Mouse (Mus musculus): Measurements from ENCODE around the gene Tcf7l2. TPM values are rescaled to one million over a fixed set of nuclear protein-coding genes. Genes with fewer than 3 reads are reported as not detected.

Gene Tcf7l2
- total and polyA plus RNA-seq, 3 experiments: not detected

GRCm38 (mm10) chr19:55953207-55953606, 211.6 kb downstream of the Tcf7l2 start:
- H3K27ac ChIP-seq (ENCODE audit: insufficient read depth, low read depth): no peak overlapping the region
- H3K79me2 ChIP-seq (replicated peaks; ENCODE audit: control insufficient read depth, extremely low read depth, insufficient read depth, poor library complexity, severe bottlenecking): no peaks in the 10 kb centered on the region
- no peak overlapping the region for H3K4me3 ChIP-seq (replicated peaks in 1 of 3; ENCODE audit: low read depth in 2 of 3, low read length in 2 of 3, poor library complexity in 1 of 3)
- DNase-seq (ENCODE audit: extremely low read depth): no peak
- TF ChIP-seq E2F4 (IDR thresholded peaks at IDR 0.05; ENCODE audit: insufficient replicate concordance, low read depth, low read length) (no peak), KAT2A (IDR thresholded peaks at IDR 0.05; ENCODE audit: insufficient replicate concordance, low read length) (no peak), TBP (conservative IDR thresholded peaks at IDR 0.05; ENCODE audit: low read depth, low read length) (no peak), CTCF (conservative IDR thresholded peaks at IDR 0.05 in 1 of 2, IDR thresholded peaks at IDR 0.05 in 1 of 2; ENCODE audit: low read depth in 2 of 2, low read length in 2 of 2) (no peak), EP300 (IDR thresholded peaks at IDR 0.05; ENCODE audit: low read length) (no peak), MAFK (IDR thresholded peaks at IDR 0.05; ENCODE audit: insufficient replicate concordance, low read length) (no peak), ELF1 (IDR thresholded peaks at IDR 0.05; ENCODE audit: low read depth, low read length) (no peak), POLR2AphosphoS2 (IDR thresholded peaks at IDR 0.05; ENCODE audit: low read depth, low read length) (no peak), SIN3A (IDR thresholded peaks at IDR 0.05; ENCODE audit: low read length) (no peak), ZMIZ1 (IDR thresholded peaks at IDR 0.05; ENCODE audit: low read depth, low read length) (no peak), MXI1 (IDR thresholded peaks at IDR 0.05; ENCODE audit: low read depth, low read length) (no peak), BHLHE40 (IDR thresholded peaks at IDR 0.05; ENCODE audit: low read depth, low read length) (no peak), MEF2A (IDR thresholded peaks at IDR 0.05; ENCODE audit: borderline replicate concordance, low read depth, low read length) (no peak), TCF12 (IDR thresholded peaks at IDR 0.05; ENCODE audit: low read depth, low read length) (no peak), JUND (conservative IDR thresholded peaks at IDR 0.05; ENCODE audit: low read depth, low read length) (no peak)
- no peak overlapping the region for H3K9ac ChIP-seq (ENCODE audit: insufficient read depth, low read depth)
- H3K4me1 ChIP-seq (ENCODE audit: control insufficient read depth in 1 of 2, insufficient read depth in 2 of 2): no peaks in the 10 kb centered on the region
- dilution Hi-C loops (cut with MboI; ENCODE audit: extremely low pct_ligation_motif_present, extremely low pct_unique_long_range_greater_than_20kb, low sequenced_read_pairs) (no loop called here), in situ Hi-C loops (cut with MboI; ENCODE audit: low pct_ligation_motif_present, low pct_unique_long_range_greater_than_20kb, low sequenced_read_pairs) (no loop called here)
- H3K9me3 ChIP-seq (replicated peaks; ENCODE audit: low read length): peaks cover 2% of the 10 kb centered on the region
- H3K4me2 ChIP-seq (ENCODE audit: insufficient read depth, low read depth, poor library complexity, severe bottlenecking): no peak overlapping the region
- peaks cover 37% of the 10 kb centered on the region for H3K27me3 ChIP-seq (replicated peaks)
- H3K36me3 ChIP-seq (replicated peaks in 1 of 2; ENCODE audit: control insufficient read depth in 1 of 2, insufficient read depth in 1 of 2, low read length in 1 of 2): no peaks in the 10 kb centered on the region

GRCm38 (mm10) chr19:55955126-55955525, 213.5 kb downstream of the Tcf7l2 start:
- H3K4me3 ChIP-seq (replicated peaks in 1 of 3; ENCODE audit: low read depth in 2 of 3, low read length in 2 of 3, poor library complexity in 1 of 3): no peak overlapping the region
- H3K79me2 ChIP-seq (replicated peaks; ENCODE audit: control insufficient read depth, extremely low read depth, insufficient read depth, poor library complexity, severe bottlenecking): no peaks in the 10 kb centered on the region
- H3K36me3 ChIP-seq (replicated peaks in 1 of 2; ENCODE audit: control insufficient read depth in 1 of 2, insufficient read depth in 1 of 2, low read length in 1 of 2): no peaks in the 10 kb centered on the region
- in situ Hi-C loops (cut with MboI; ENCODE audit: low pct_ligation_motif_present, low pct_unique_long_range_greater_than_20kb, low sequenced_read_pairs): no loop called here
- no peak overlapping the region for H3K4me2 ChIP-seq (ENCODE audit: insufficient read depth, low read depth, poor library complexity, severe bottlenecking)
- H3K27ac ChIP-seq (ENCODE audit: insufficient read depth, low read depth): no peak overlapping the region
- H3K9ac ChIP-seq (ENCODE audit: insufficient read depth, low read depth): no peak overlapping the region
- DNase-seq (ENCODE audit: extremely low read depth): no peak
- dilution Hi-C loops (cut with MboI; ENCODE audit: extremely low pct_ligation_motif_present, extremely low pct_unique_long_range_greater_than_20kb, low sequenced_read_pairs): no loop called here
- peaks cover 18% of the 10 kb centered on the region for H3K9me3 ChIP-seq (replicated peaks; ENCODE audit: low read length)
- H3K27me3 ChIP-seq (replicated peaks): peaks cover 45% of the 10 kb centered on the region
- H3K4me1 ChIP-seq (ENCODE audit: control insufficient read depth in 1 of 2, insufficient read depth in 2 of 2): no peaks in the 10 kb centered on the region
- TF ChIP-seq MAZ (IDR thresholded peaks at IDR 0.05; ENCODE audit: low read depth, low read length) (no peak), CHD2 (IDR thresholded peaks at IDR 0.05; ENCODE audit: low read length) (no peak), MEF2A (IDR thresholded peaks at IDR 0.05; ENCODE audit: borderline replicate concordance, low read depth, low read length) (no peak), E2F4 (IDR thresholded peaks at IDR 0.05; ENCODE audit: insufficient replicate concordance, low read depth, low read length) (no peak), USF1 (IDR thresholded peaks at IDR 0.05; ENCODE audit: low read depth, low read length) (no peak), RCOR1 (conservative IDR thresholded peaks at IDR 0.05; ENCODE audit: low read depth, low read length) (no peak), SIN3A (IDR thresholded peaks at IDR 0.05; ENCODE audit: low read length) (no peak), MYC (IDR thresholded peaks at IDR 0.05; ENCODE audit: low read depth, low read length) (no peak), PAX5 (IDR thresholded peaks at IDR 0.05; ENCODE audit: low read length) (no peak), EP300 (IDR thresholded peaks at IDR 0.05; ENCODE audit: low read length) (no peak), ZKSCAN1 (IDR thresholded peaks at IDR 0.05; ENCODE audit: borderline replicate concordance, low read depth, low read length) (no peak), NELFE (IDR thresholded peaks at IDR 0.05; ENCODE audit: low read depth, low read length) (no peak), GABPA (IDR thresholded peaks at IDR 0.05; ENCODE audit: insufficient replicate concordance, low read depth, low read length) (no peak), IRF4 (IDR thresholded peaks at IDR 0.05; ENCODE audit: low read depth, low read length) (no peak), ELF1 (IDR thresholded peaks at IDR 0.05; ENCODE audit: low read depth, low read length) (no peak)

All from CH12.LX (cell line).